Mouse (Mus musculus) cerebellum, adult 18-20 months (tissue): Measurements from ENCODE around the gene A2ml1.

Experiments
- DNase-seq, 2 experiments: peaks; one replicate each; pipeline ENCODE4 v3.0.0; 2021

Gene A2ml1

GRCm38 (mm10) chr6:128549463-128550452, 31.6 kb downstream of the A2ml1 start:
- DNase-seq: no peak

- no peak for DNase-seq
Measured at GRCm38 (mm10) chr6:128548532-128548931, 32.9 kb downstream of the A2ml1 start.

- no peak for DNase-seq
Measured at GRCm38 (mm10) chr6:128545402-128545801, 36.0 kb downstream of the A2ml1 start.

- DNase-seq: peak; percentile 4 to 5
Measured at GRCm38 (mm10) chr6:128543226-128543625, 38.2 kb downstream of the A2ml1 start.

- DNase-seq: no peak
Measured at GRCm38 (mm10) chr6:128535250-128535649, 46.2 kb downstream of the A2ml1 start.

GRCm38 (mm10) chr6:128533296-128533695, 48.1 kb downstream of the A2ml1 start:
- no peak for DNase-seq

GRCm38 (mm10) chr6:128532701-128533100, 48.7 kb downstream of the A2ml1 start:
- DNase-seq: no peak

GRCm38 (mm10) chr6:128528491-128528890, 52.9 kb downstream of the A2ml1 start:
- DNase-seq: no peak

- no peak for DNase-seq
Measured at GRCm38 (mm10) chr6:128527110-128527509, 54.3 kb downstream of the A2ml1 start.

GRCm38 (mm10) chr6:128526601-128527000, 54.8 kb downstream of the A2ml1 start, which contains the start of gene Pzp:
Gene Pzp, minus strand, starts transcription at chr6:128526720.
- no peak for DNase-seq

GRCm38 (mm10) chr6:128525801-128526200, 55.6 kb downstream of the A2ml1 start:
- no peak for DNase-seq

GRCm38 (mm10) chr6:128523360-128523759, 58.0 kb downstream of the A2ml1 start:
- DNase-seq: no peak

- no peak for DNase-seq
Measured at GRCm38 (mm10) chr6:128519159-128519558, 62.2 kb downstream of the A2ml1 start.

GRCm38 (mm10) chr6:128505676-128506236, 75.7 kb downstream of the A2ml1 start:
- DNase-seq: no peak

- DNase-seq: no peak
Measured at GRCm38 (mm10) chr6:128504743-128505142, 76.7 kb downstream of the A2ml1 start.

- no peak for DNase-seq
Measured at GRCm38 (mm10) chr6:128495346-128495745, 86.1 kb downstream of the A2ml1 start.

- no peak for DNase-seq
Measured at GRCm38 (mm10) chr6:128494646-128495331, 86.6 kb downstream of the A2ml1 start.

GRCm38 (mm10) chr6:128491916-128492315, 89.5 kb downstream of the A2ml1 start:
- DNase-seq: no peak

GRCm38 (mm10) chr6:128490141-128490540, 91.3 kb downstream of the A2ml1 start:
- no peak for DNase-seq
